ENCODE assay signal across 8 mouse cellular contexts in the genomic region with DNA sequence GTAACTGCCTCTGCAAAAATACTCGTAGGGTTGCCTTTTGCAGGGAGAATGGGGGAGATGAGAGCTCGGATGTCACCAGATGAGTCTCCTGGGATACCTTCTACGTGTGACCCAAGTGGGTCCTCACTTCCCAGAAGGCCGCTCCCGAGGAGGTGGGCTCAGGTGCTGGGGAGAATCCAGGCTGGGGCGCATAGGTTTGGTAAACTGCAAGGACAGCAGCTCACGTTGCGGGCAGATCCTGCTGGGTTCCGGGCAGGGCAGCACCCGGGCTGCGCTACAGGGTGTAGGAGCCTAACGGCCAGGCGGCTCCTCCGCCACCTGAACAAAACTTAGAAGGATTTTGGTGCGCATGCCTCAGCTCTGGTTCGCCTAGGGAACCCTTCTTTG. TPM values are rescaled to one million over a fixed set of nuclear protein-coding genes. Genes with fewer than 3 reads are reported as not detected.
A peak's percentile ranks its signal among the peaks of the same experiment; 100 is the strongest.
DNase-seq lines count a peak whose midpoint lies in the region; ATAC-seq and TF ChIP-seq lines count a peak whose summit lies in the region.

No protein-coding gene starts in this region.

- no peaks in the 10 kb centered on the region for H3K4me1 ChIP-seq in forebrain, postnatal 0 days (ENCODE audit: insufficient read depth)
- H3K4me1 ChIP-seq in limb, embryonic 13.5 days: peaks cover 14% of the 10 kb centered on the region
- no peaks in the 10 kb centered on the region for H3K4me1 ChIP-seq in stomach, embryonic 16.5 days (ENCODE audit: control insufficient read depth, insufficient read depth, low read length)

- H3K4me2 ChIP-seq in forebrain, postnatal 0 days (ENCODE audit: low read depth): peak overlapping the region; percentile 98
- peak overlapping the region; percentile 96 for H3K4me2 ChIP-seq in limb, embryonic 13.5 days (replicated peaks)
- peak overlapping the region; percentile 80 for H3K4me2 ChIP-seq in stomach, embryonic 16.5 days (ENCODE audit: low read depth, low read length)

- peak; percentile 7 for DNase-seq in left cerebral cortex, postnatal 4 days
- no peak for DNase-seq in left cerebral cortex, postnatal 36 days (ENCODE audit: low spot score in 2 of 2)
- peak; percentile 27 to 52 for DNase-seq in cerebellum, postnatal 10 days
- DNase-seq in forebrain, postnatal 0 days: peak; percentile 15
- DNase-seq in B cell, adult 2 months: no peak
- DNase-seq in layer of hippocampus, adult 18-20 months (ENCODE audit: low spot score in 2 of 2): no peak

- no peaks in the 10 kb centered on the region for H3K36me3 ChIP-seq in forebrain, postnatal 0 days (ENCODE audit: insufficient read depth)
- H3K36me3 ChIP-seq in limb, embryonic 13.5 days: no peaks in the 10 kb centered on the region
- no peaks in the 10 kb centered on the region for H3K36me3 ChIP-seq in stomach, embryonic 16.5 days (ENCODE audit: control insufficient read depth, insufficient read depth, low read length)

- peak overlapping the region; percentile 74 for H3K9ac ChIP-seq in forebrain, postnatal 0 days
- H3K9ac ChIP-seq in limb, embryonic 13.5 days: peak overlapping the region; percentile 77
- H3K9ac ChIP-seq in stomach, embryonic 16.5 days (ENCODE audit: low read length): peak overlapping the region; percentile 78

- H3K9me3 ChIP-seq in forebrain, postnatal 0 days (ENCODE audit: low read length): no peaks in the 10 kb centered on the region
- no peaks in the 10 kb centered on the region for H3K9me3 ChIP-seq in limb, embryonic 13.5 days
- no peaks in the 10 kb centered on the region for H3K9me3 ChIP-seq in stomach, embryonic 16.5 days (replicated peaks; ENCODE audit: control insufficient read depth, low read length)

- peak overlapping the region; percentile 63 for H3K4me3 ChIP-seq in forebrain, postnatal 0 days (ENCODE audit: low read depth, low read length)
- H3K4me3 ChIP-seq in limb, embryonic 13.5 days: peak overlapping the region; percentile 69
- H3K4me3 ChIP-seq in stomach, embryonic 16.5 days (replicated peaks; ENCODE audit: low read length): peak overlapping the region; percentile 74

- peak; percentile 14; the same call in 1 of the 2 replicates for ATAC-seq in forebrain, postnatal 0 days
- peak; percentile 30; the same call in 1 of the 2 replicates for ATAC-seq in limb, embryonic 13.5 days (ENCODE audit: low FRiP score, low read depth)
- ATAC-seq in stomach, embryonic 16.5 days (ENCODE audit: insufficient read depth, low FRiP score): 0 out of 2 replicates have a peak, but pooled peaks have one; percentile 8

- TF ChIP-seq CTCF in forebrain, postnatal 0 days (IDR thresholded peaks at IDR 0.05; ENCODE audit: low read depth): no peak

- H3K27ac ChIP-seq in forebrain, postnatal 0 days (ENCODE audit: low read depth, low read length): no peak overlapping the region
- H3K27ac ChIP-seq in limb, embryonic 13.5 days: no peak overlapping the region
- H3K27ac ChIP-seq in stomach, embryonic 16.5 days (ENCODE audit: low read length): no peak overlapping the region

- peaks cover 12% of the 10 kb centered on the region for H3K27me3 ChIP-seq in forebrain, postnatal 0 days (ENCODE audit: insufficient read depth, low read length)
- H3K27me3 ChIP-seq in limb, embryonic 13.5 days: peaks cover 53% of the 10 kb centered on the region
- H3K27me3 ChIP-seq in stomach, embryonic 16.5 days (ENCODE audit: control insufficient read depth, insufficient read depth, low read length): 0 out of 2 replicates have a peak, but pooled peaks cover 10% of the 10 kb centered on the region

- intact Hi-C loops in left cerebral cortex, postnatal 4 days (cut with DNase I): no loop called here
- intact Hi-C loops in left cerebral cortex, postnatal 36 days (cut with DNase I): loop anchor here (5.0 kb wide), 1 partner anchor 43 kb away; the partner anchor contains the start of gene Mrln

- under 1% methylated on average over 16 of the region's 16 CpGs for WGBS in forebrain, postnatal 0 days
- WGBS in limb, embryonic 13.5 days: 2% methylated on average over 16 of the region's 16 CpGs
- WGBS in stomach, embryonic 16.5 days: 2% methylated on average over 16 of the region's 16 CpGs

RNA-seq across cellular contexts. Expression of gene Slc16a9, which starts 0.7 kb away (rescaled TPM):
- 1 to 10 TPM; 3.7 to 4.7 TPM for total RNA-seq in left cerebral cortex, postnatal 4 days (2021)
- total RNA-seq in left cerebral cortex, postnatal 36 days (2021): 1 to 10 TPM; 1.8 TPM
- total RNA-seq in forebrain, postnatal 0 days (2014; rRNA removed): 6.1 and 6.5 TPM in 2 replicates
- 2.5 and 2.6 TPM in 2 replicates for polyA plus RNA-seq in forebrain, postnatal 0 days (2015; fragmentation: Nextera tagmentation; extraction: Ambion mirVana)
- 1.9 and 2.1 TPM in 2 replicates for polyA plus RNA-seq in limb, embryonic 13.5 days (2015; fragmentation: Nextera tagmentation; extraction: Ambion mirVana)
- 0.87 and 1.4 TPM in 2 replicates for polyA plus RNA-seq in stomach, embryonic 16.5 days (2015; fragmentation: Nextera tagmentation; extraction: Ambion mirVana)
- 1 to 10 TPM; 1.9 to 2.0 TPM for total RNA-seq in layer of hippocampus, adult 18-20 months (2021)

RNA-seq across cellular contexts. Expression of gene Mrln, which starts 41.1 kb away (rescaled TPM):
- total RNA-seq in left cerebral cortex, postnatal 4 days (2021): 1 to 10 TPM in 1 of 2 experiments, not detected in 1; 1.1 TPM
- total RNA-seq in left cerebral cortex, postnatal 36 days (2021): not detected
- 1.00 and 5.1 TPM in 2 replicates for total RNA-seq in forebrain, postnatal 0 days (2014; rRNA removed)
- polyA plus RNA-seq in forebrain, postnatal 0 days (2015; fragmentation: Nextera tagmentation; extraction: Ambion mirVana): 1.1 and 2.7 TPM in 2 replicates
- 19.7 and 22.8 TPM in 2 replicates for polyA plus RNA-seq in limb, embryonic 13.5 days (2015; fragmentation: Nextera tagmentation; extraction: Ambion mirVana)
- 1.1 and 6.1 TPM in 2 replicates for polyA plus RNA-seq in stomach, embryonic 16.5 days (2015; fragmentation: Nextera tagmentation; extraction: Ambion mirVana)
- total RNA-seq in layer of hippocampus, adult 18-20 months (2021): not detected

Comparison
In these comparisons a context has a peak if more than half of its experiments do, and no peak if none do; other contexts are left out.
1. DNase-seq: peak in left cerebral cortex, postnatal 4 days (single experiment), cerebellum, postnatal 10 days (2 of 2) and forebrain, postnatal 0 days (single experiment); none in left cerebral cortex, postnatal 36 days (0 of 2), B cell, adult 2 months (0 of 2) and layer of hippocampus, adult 18-20 months (0 of 2).
2. Peak in every context shown above with its lines, with median percentiles within 50 percentile points of each other: ATAC-seq, H3K4me2 ChIP-seq, H3K4me3 ChIP-seq and H3K9ac ChIP-seq.